ENCODE assay signal across 21 mouse cellular contexts in the genomic region with DNA sequence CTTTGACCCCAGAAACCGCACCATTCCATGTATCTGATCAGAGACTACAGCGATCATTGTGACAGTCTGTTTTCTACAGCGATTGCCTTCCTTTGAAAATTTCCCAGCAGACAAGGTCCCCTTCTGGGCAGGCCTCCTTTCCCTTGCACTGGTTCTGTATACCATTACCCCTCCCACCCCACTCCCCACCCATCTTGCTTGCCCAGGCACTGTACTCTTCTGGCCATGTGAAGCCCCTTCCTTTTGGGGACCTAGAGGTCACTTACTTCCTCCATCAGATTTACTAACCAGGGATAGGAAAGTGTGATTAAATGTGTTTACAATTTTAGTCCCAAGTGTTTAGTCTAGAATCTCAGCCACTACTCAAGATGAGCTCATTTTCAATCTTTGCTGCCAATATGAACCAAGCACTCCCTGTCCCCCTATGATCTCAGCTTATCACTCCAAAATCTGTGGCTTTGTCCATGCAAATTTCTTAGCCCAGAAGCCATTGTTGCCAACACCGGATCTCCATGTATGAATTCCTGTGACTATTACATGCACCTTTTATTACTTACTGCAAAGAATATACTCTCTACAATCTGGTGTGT.
"Had no signal": no experiment of that assay in that cellular context is flagged by ENCODE, and none has a peak within 500 bp of the region (broad histone marks: within the 10 kb centered on the region; RNA-seq: fewer than 3 reads in every experiment).

No protein-coding gene starts in this region.

- DNase-seq: kidney, adult 2 months; kidney, postnatal 10 days; kidney, postnatal 36 days; layer of hippocampus, postnatal 36 days; left cerebral cortex, postnatal 4 days; liver, postnatal 0 days; retina, postnatal 1 day; right cerebral cortex, postnatal 25 days; thymus, postnatal 25 days had no signal

- H3K36me3 ChIP-seq: kidney, embryonic 15.5 days; limb, embryonic 12.5 days; limb, embryonic 15.5 days; midbrain, embryonic 12.5 days; midbrain, embryonic 15.5 days; neural tube, embryonic 13.5 days had no signal

- ATAC-seq: intestine, postnatal 0 days; liver, postnatal 0 days; midbrain, embryonic 15.5 days had no signal

- H3K9ac ChIP-seq: kidney, embryonic 15.5 days; limb, embryonic 12.5 days; limb, embryonic 15.5 days; liver, embryonic 14.5 days; liver, postnatal 0 days; midbrain, embryonic 12.5 days; midbrain, embryonic 15.5 days; neural tube, embryonic 13.5 days had no signal

- H3K4me3 ChIP-seq: kidney, embryonic 15.5 days; left cerebral cortex, adult 2 months; limb, embryonic 12.5 days; limb, embryonic 15.5 days; midbrain, embryonic 12.5 days; midbrain, embryonic 15.5 days; myocyte; neural tube, embryonic 13.5 days had no signal

- H3K27ac ChIP-seq: kidney, embryonic 15.5 days; left cerebral cortex, adult 2 months; limb, embryonic 12.5 days; limb, embryonic 15.5 days; liver, embryonic 14.5 days; macrophage; midbrain, embryonic 12.5 days; midbrain, embryonic 15.5 days; neural tube, embryonic 13.5 days had no signal

- H3K9me3 ChIP-seq: kidney, embryonic 15.5 days; limb, embryonic 12.5 days; limb, embryonic 15.5 days; midbrain, embryonic 12.5 days; midbrain, embryonic 15.5 days; neural tube, embryonic 13.5 days had no signal

- H3K27me3 ChIP-seq: kidney, embryonic 15.5 days; limb, embryonic 12.5 days; limb, embryonic 15.5 days; midbrain, embryonic 12.5 days; midbrain, embryonic 15.5 days; neural tube, embryonic 13.5 days had no signal

- H3K4me2 ChIP-seq: kidney, embryonic 15.5 days; limb, embryonic 12.5 days; limb, embryonic 15.5 days; liver, embryonic 11.5 days; midbrain, embryonic 12.5 days; midbrain, embryonic 15.5 days; neural tube, embryonic 13.5 days had no signal

- H3K4me1 ChIP-seq: kidney, embryonic 15.5 days; limb, embryonic 12.5 days; limb, embryonic 15.5 days; midbrain, embryonic 12.5 days; midbrain, embryonic 15.5 days; neural tube, embryonic 13.5 days had no signal
